Mouse (Mus musculus) bone marrow macrophage, adult 2 months (primary cell): ENCODE results near the gene Dcaf11.
A peak's percentile ranks its signal among the peaks of the same experiment; 100 is the strongest.

ENCODE experiments used
- CTCF ChIP-seq: IDR thresholded peaks from 2 replicates; pipeline ENCODE4 v1.5.1; 2012; ENCODE audit warnings: low read depth, mild to moderate bottlenecking, low read length, moderate library complexity
- POLR2A ChIP-seq: IDR thresholded peaks from 2 replicates; pipeline ENCODE4 v1.6.1; 2012; ENCODE audit warnings: mild to moderate bottlenecking, low read depth, low read length, borderline replicate concordance

DNA sequence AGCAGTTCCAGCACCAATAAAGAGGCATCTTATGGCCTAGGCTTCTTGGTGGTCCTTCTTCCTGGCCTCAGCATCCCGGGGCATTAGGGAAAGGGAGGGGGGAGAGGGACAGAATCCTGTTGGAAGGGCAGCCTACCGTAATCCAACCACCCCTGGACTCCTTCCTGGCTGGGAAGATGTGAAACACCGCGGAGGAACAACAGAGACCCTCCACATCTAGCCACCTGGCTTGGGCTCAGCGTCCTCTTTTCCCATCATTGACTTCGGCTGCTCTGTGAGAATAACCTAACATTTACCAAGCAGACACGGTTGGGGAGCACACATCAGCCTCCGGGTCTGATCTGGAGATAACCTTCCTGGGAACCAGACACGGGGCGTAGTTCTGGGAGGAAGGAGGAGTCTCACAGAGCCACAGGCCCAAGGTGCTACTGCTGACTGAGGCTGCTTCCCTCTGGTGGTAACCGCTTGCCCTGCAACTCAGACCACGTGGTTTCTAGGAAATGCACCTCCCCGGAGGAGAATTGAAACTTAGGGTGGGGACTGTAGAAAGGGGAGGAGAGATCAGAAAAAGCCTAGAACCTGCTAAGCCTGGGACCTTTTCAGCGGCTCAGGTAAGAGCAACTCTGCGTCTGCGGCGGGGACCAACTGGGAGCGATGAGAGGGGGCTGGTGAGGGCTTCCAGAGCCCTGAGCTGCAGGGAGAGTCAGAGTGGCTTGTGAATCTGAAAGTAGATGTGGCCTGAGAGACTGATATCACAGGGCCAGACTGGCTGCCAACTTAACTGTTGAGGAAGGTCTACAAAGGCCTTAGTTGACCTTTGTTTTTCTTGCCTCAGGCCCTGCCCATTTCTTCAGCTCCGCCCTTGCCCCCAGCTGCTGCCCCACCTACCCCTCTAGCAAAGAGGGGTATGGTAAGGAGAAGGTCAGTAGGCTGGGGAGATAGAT, 44.1 kb downstream of the Dcaf11 start:
- TF ChIP-seq CTCF (peak; percentile 25), POLR2A (peak; percentile 33; the same call in 1 of the 2 replicates)
